Mouse (Mus musculus): ENCODE data around the gene Olfr665.
"Not testable (repeated sequence)": the region's sequence is repeated elsewhere in the genome, so short reads cannot be mapped to it uniquely, and the experiment has no call there.

The Olfr665 gene

GRCm38 (mm10) chr7:104877731-104878130 is at the start of gene Olfr665:
Gene Olfr665, plus strand, starts transcription at chr7:104878031.
- DNase-seq (ENCODE audit: low read depth) = no peak

- DNase-seq (ENCODE audit: low read depth) = no peak
Observed at GRCm38 (mm10) chr7:104842503-104842902, 35.3 kb upstream of the Olfr665 start, which contains the start of gene Usp17lb. Gene Usp17lb, minus strand, starts transcription at chr7:104842603.

- peak; percentile 17 for DNase-seq (ENCODE audit: low read depth)
Observed at GRCm38 (mm10) chr7:104843731-104844287, 34.0 kb upstream of the Olfr665 start.

- peak; percentile 58 for DNase-seq (ENCODE audit: low read depth)
Observed at GRCm38 (mm10) chr7:104851546-104851945, 26.3 kb upstream of the Olfr665 start.

GRCm38 (mm10) chr7:104855248-104855750 is 22.5 kb upstream of the Olfr665 start:
- no peak for DNase-seq (ENCODE audit: low read depth)

- not testable (repeated sequence) for DNase-seq (ENCODE audit: low read depth)
Observed at GRCm38 (mm10) chr7:104856709-104857108, 21.1 kb upstream of the Olfr665 start, which contains the start of gene Usp17la. Gene Usp17la, plus strand, starts transcription at chr7:104857009.

- DNase-seq (ENCODE audit: low read depth) = no peak
Observed at GRCm38 (mm10) chr7:104857683-104858082, 20.1 kb upstream of the Olfr665 start.

GRCm38 (mm10) chr7:104861381-104861780 is 16.4 kb upstream of the Olfr665 start:
- DNase-seq (ENCODE audit: low read depth) = peak; percentile 77

- no peak for DNase-seq (ENCODE audit: low read depth)
Observed at GRCm38 (mm10) chr7:104895852-104896251, 18.0 kb downstream of the Olfr665 start, which contains the start of gene Olfr666. Gene Olfr666, minus strand, starts transcription at chr7:104895952.

- DNase-seq (ENCODE audit: low read depth) = no peak
Observed at GRCm38 (mm10) chr7:104921382-104921781, 43.6 kb downstream of the Olfr665 start, which contains the start of gene Olfr667. Gene Olfr667, minus strand, starts transcription at chr7:104921482.

- no peak for DNase-seq (ENCODE audit: low read depth)
Observed at GRCm38 (mm10) chr7:104927957-104928356, 50.1 kb downstream of the Olfr665 start, which contains the start of gene Olfr668. Gene Olfr668, minus strand, starts transcription at chr7:104928057.
